Mouse (Mus musculus): Measurements from ENCODE around the gene Adcy5. TPM values are rescaled to one million over a fixed set of nuclear protein-coding genes. Genes with fewer than 3 reads are reported as not detected.

Adcy5 gene
- polyA plus RNA-seq, 1 experiment = not detected

DNA sequence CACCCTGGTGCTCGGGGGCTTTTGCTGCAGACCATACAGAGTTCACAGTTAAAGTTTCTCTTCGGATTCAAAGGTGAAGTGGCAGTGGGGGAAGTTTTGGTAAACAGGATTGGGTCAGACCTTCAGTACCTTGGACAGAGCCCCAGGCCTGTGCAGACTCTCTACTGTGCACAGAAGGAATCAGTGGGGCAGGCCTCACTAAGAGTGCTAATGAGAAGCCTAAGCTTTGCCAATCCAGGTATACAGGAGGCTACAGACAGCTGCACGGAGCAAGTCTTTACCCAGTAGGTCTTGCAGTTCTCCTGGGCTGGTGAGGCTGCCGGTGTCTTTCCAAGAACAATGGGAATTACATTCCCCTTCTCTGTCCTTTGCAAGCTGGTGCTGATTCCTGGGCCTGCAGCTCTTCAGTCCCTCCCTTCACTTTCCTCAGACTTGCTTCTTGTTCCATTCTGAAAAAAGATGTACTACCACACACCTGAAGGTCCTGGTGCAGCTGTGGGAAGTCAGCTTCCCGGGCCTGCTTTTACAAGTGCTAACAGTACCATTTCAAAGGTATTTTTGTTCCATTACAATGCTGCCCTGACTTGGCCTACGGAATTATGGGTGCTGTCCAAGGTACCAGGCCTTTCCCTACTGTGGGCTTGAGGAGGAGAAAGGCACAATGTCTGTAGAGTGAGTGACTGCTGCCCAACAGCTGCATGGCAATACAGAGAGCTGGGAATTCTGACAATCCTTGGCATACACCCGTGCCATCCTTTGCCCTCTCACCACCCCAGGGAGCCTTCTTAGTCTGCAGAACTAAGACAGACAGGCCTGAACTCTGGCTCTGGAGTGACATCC lies 148.0 kb downstream of the Adcy5 start:
- H3K36me3 ChIP-seq (ENCODE audit: control insufficient read depth, insufficient read depth) = no peaks in the 10 kb centered on the region
- H3K27me3 ChIP-seq (ENCODE audit: control insufficient read depth, insufficient read depth, insufficient read length) = no peaks in the 10 kb centered on the region
- TF ChIP-seq TCF12 (IDR thresholded peaks at IDR 0.05; ENCODE audit: insufficient read depth, poor library complexity, severe bottlenecking) (no peak), REST (IDR thresholded peaks at IDR 0.05; ENCODE audit: insufficient read depth, insufficient read length) (peak; percentile 84)
- no peaks in the 10 kb centered on the region for H3K79me2 ChIP-seq (ENCODE audit: control insufficient read depth, insufficient read depth)
- no peak overlapping the region for H3K4me3 ChIP-seq
- no peak overlapping the region for H3ac ChIP-seq (ENCODE audit: control insufficient read depth, insufficient read length)
- H3K4me2 ChIP-seq (ENCODE audit: low read depth) = no peak overlapping the region

- H3K36me3 ChIP-seq (ENCODE audit: control insufficient read depth, insufficient read depth) = no peaks in the 10 kb centered on the region
- no peak overlapping the region for H3ac ChIP-seq (ENCODE audit: control insufficient read depth, insufficient read length)
These were observed 149.0 kb downstream of the Adcy5 start for GRCm38 (mm10) chr16:35303721-35304120.

DNA sequence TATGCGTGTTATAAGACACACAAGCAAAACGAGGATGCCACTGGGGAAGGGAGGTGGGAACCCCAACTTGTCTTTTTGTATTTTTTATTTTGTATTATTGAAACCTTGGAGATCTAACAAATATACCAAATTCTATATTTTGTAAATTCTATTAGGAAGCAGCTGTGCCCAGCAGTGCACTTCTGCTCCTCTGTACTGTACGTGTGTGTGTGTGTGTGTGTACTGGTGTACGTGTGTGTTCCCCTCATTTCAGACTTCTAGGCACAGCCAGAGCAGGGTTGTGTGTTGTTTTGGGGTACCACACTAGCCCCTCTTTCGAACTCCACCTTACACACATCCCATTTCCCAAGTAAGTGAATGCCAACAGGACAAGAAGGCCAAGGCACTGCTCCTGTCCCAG lies 149.7 kb downstream of the Adcy5 start:
- no peaks in the 10 kb centered on the region for H3K27me3 ChIP-seq (ENCODE audit: control insufficient read depth, insufficient read depth, insufficient read length)
- H3K4me3 ChIP-seq = no peak overlapping the region
- no peak overlapping the region for H3ac ChIP-seq (ENCODE audit: control insufficient read depth, insufficient read length)
- TF ChIP-seq USF1 (IDR thresholded peaks at IDR 0.05; ENCODE audit: low read depth) (no peak), TCF3 (IDR thresholded peaks at IDR 0.05; ENCODE audit: insufficient read length, low read depth) (no peak), TCF12 (IDR thresholded peaks at IDR 0.05; ENCODE audit: insufficient read depth, poor library complexity, severe bottlenecking) (no peak), MAX (IDR thresholded peaks at IDR 0.05; ENCODE audit: low read depth) (no peak), SRF (IDR thresholded peaks at IDR 0.05; ENCODE audit: control insufficient read depth, insufficient read length, low read depth) (no peak), MYOG (IDR thresholded peaks at IDR 0.05; ENCODE audit: control insufficient read depth in 1 of 3, insufficient read depth in 1 of 3, insufficient read length in 2 of 3, low read depth in 2 of 3) (no peak), POLR2AphosphoS2 (IDR thresholded peaks at IDR 0.05; ENCODE audit: insufficient read length, low read depth) (no peak), CEBPB (IDR thresholded peaks at IDR 0.05; ENCODE audit: insufficient read depth, poor library complexity, severe bottlenecking) (no peak), E2F4 (IDR thresholded peaks at IDR 0.05; ENCODE audit: insufficient read depth) (no peak), POLR2A (IDR thresholded peaks at IDR 0.05; ENCODE audit: insufficient read length, low read depth) (no peak), MYOD1 (IDR thresholded peaks at IDR 0.05; ENCODE audit: control insufficient read depth in 1 of 3, insufficient read length in 2 of 3, low read depth in 2 of 3) (no peak), REST (IDR thresholded peaks at IDR 0.05; ENCODE audit: insufficient read depth, insufficient read length) (no peak)
- H3K36me3 ChIP-seq (ENCODE audit: control insufficient read depth, insufficient read depth) = no peaks in the 10 kb centered on the region
- H3K4me2 ChIP-seq (ENCODE audit: low read depth) = no peak overlapping the region
- H3K79me2 ChIP-seq (ENCODE audit: control insufficient read depth, insufficient read depth) = no peaks in the 10 kb centered on the region

More at GRCm38 (mm10) chr16:35303721-35304120, 149.0 kb downstream of the Adcy5 start:
- no peak overlapping the region for H3K4me2 ChIP-seq (ENCODE audit: low read depth)
- TF ChIP-seq TCF3 (IDR thresholded peaks at IDR 0.05; ENCODE audit: insufficient read length, low read depth) = no peak
- no peak for TF ChIP-seq E2F4 (IDR thresholded peaks at IDR 0.05; ENCODE audit: insufficient read depth)
- TF ChIP-seq MYOD1 (IDR thresholded peaks at IDR 0.05; ENCODE audit: control insufficient read depth in 1 of 3, insufficient read length in 2 of 3, low read depth in 2 of 3) = no peak
- no peak for TF ChIP-seq CEBPB (IDR thresholded peaks at IDR 0.05; ENCODE audit: insufficient read depth, poor library complexity, severe bottlenecking)
- TF ChIP-seq USF1 (IDR thresholded peaks at IDR 0.05; ENCODE audit: low read depth) = no peak
- TF ChIP-seq MAX (IDR thresholded peaks at IDR 0.05; ENCODE audit: low read depth) = no peak
- no peak for TF ChIP-seq POLR2AphosphoS2 (IDR thresholded peaks at IDR 0.05; ENCODE audit: insufficient read length, low read depth)
- no peaks in the 10 kb centered on the region for H3K79me2 ChIP-seq (ENCODE audit: control insufficient read depth, insufficient read depth)
- no peak overlapping the region for H3K4me3 ChIP-seq
- no peaks in the 10 kb centered on the region for H3K27me3 ChIP-seq (ENCODE audit: control insufficient read depth, insufficient read depth, insufficient read length)

GRCm38 (mm10) chr16:35305226-35305625 lies 150.5 kb downstream of the Adcy5 start:
- Histone ChIP-seq H3K79me2 (ENCODE audit: control insufficient read depth, insufficient read depth) (no peaks in the 10 kb centered on the region), H3K4me3 (no peak overlapping the region), H3K27me3 (ENCODE audit: control insufficient read depth, insufficient read depth, insufficient read length) (no peaks in the 10 kb centered on the region), H3K4me2 (ENCODE audit: low read depth) (no peak overlapping the region), H3ac (ENCODE audit: control insufficient read depth, insufficient read length) (no peak overlapping the region), H3K36me3 (ENCODE audit: control insufficient read depth, insufficient read depth) (no peaks in the 10 kb centered on the region)
- TF ChIP-seq TCF3 (IDR thresholded peaks at IDR 0.05; ENCODE audit: insufficient read length, low read depth) (no peak), CEBPB (IDR thresholded peaks at IDR 0.05; ENCODE audit: insufficient read depth, poor library complexity, severe bottlenecking) (no peak), POLR2AphosphoS2 (IDR thresholded peaks at IDR 0.05; ENCODE audit: insufficient read length, low read depth) (no peak), POLR2A (IDR thresholded peaks at IDR 0.05; ENCODE audit: insufficient read length, low read depth) (no peak), TCF12 (IDR thresholded peaks at IDR 0.05; ENCODE audit: insufficient read depth, poor library complexity, severe bottlenecking) (no peak), MYOD1 (IDR thresholded peaks at IDR 0.05; ENCODE audit: control insufficient read depth in 1 of 3, insufficient read length in 2 of 3, low read depth in 2 of 3) (no peak), MAX (IDR thresholded peaks at IDR 0.05; ENCODE audit: low read depth) (no peak), USF1 (IDR thresholded peaks at IDR 0.05; ENCODE audit: low read depth) (no peak), MYOG (IDR thresholded peaks at IDR 0.05; ENCODE audit: control insufficient read depth in 1 of 3, insufficient read depth in 1 of 3, insufficient read length in 2 of 3, low read depth in 2 of 3) (no peak), SRF (IDR thresholded peaks at IDR 0.05; ENCODE audit: control insufficient read depth, insufficient read length, low read depth) (no peak), E2F4 (IDR thresholded peaks at IDR 0.05; ENCODE audit: insufficient read depth) (no peak), REST (IDR thresholded peaks at IDR 0.05; ENCODE audit: insufficient read depth, insufficient read length) (no peak)

- H3K27me3 ChIP-seq (ENCODE audit: control insufficient read depth, insufficient read depth, insufficient read length) = no peaks in the 10 kb centered on the region
- H3K79me2 ChIP-seq (ENCODE audit: control insufficient read depth, insufficient read depth) = no peaks in the 10 kb centered on the region
- H3K4me2 ChIP-seq (ENCODE audit: low read depth) = no peak overlapping the region
- no peaks in the 10 kb centered on the region for H3K36me3 ChIP-seq (ENCODE audit: control insufficient read depth, insufficient read depth)
- H3ac ChIP-seq (ENCODE audit: control insufficient read depth, insufficient read length) = no peak overlapping the region
- no peak overlapping the region for H3K4me3 ChIP-seq
- no peak for TF ChIP-seq TCF3 (IDR thresholded peaks at IDR 0.05; ENCODE audit: insufficient read length, low read depth)
- no peak for TF ChIP-seq MYOD1 (IDR thresholded peaks at IDR 0.05; ENCODE audit: control insufficient read depth in 1 of 3, insufficient read length in 2 of 3, low read depth in 2 of 3)
- TF ChIP-seq E2F4 (IDR thresholded peaks at IDR 0.05; ENCODE audit: insufficient read depth) = no peak
- no peak for TF ChIP-seq MAX (IDR thresholded peaks at IDR 0.05; ENCODE audit: low read depth)
- TF ChIP-seq POLR2A (IDR thresholded peaks at IDR 0.05; ENCODE audit: insufficient read length, low read depth) = no peak
- no peak for TF ChIP-seq USF1 (IDR thresholded peaks at IDR 0.05; ENCODE audit: low read depth)
- TF ChIP-seq SRF (IDR thresholded peaks at IDR 0.05; ENCODE audit: control insufficient read depth, insufficient read length, low read depth) = no peak
These were observed 152.0 kb downstream of the Adcy5 start for GRCm38 (mm10) chr16:35306631-35307030.
